Mouse (Mus musculus) liver, postnatal 0 days (tissue): ENCODE data around the gene Nrxn2.

Experiments used
- CTCF ChIP-seq: sonication (generic); IDR thresholded peaks from 2 replicates; pipeline ENCODE4 v1.5.1; 2016; ENCODE audit warnings: antibody characterized with exemption, low read depth
- EP300 ChIP-seq: IDR thresholded peaks from 2 replicates; pipeline ENCODE4 v1.6.1; 2016; ENCODE audit warnings: antibody characterized with exemption, low read depth, mild to moderate bottlenecking

GRCm38 (mm10) chr19:6385419-6385818 lies 33.1 kb upstream of the Nrxn2 start:
- no peak for TF ChIP-seq CTCF
- TF ChIP-seq EP300: no peak
